Mouse (Mus musculus): Measurements from ENCODE around the gene Phf7. TPM values are rescaled to one million over a fixed set of nuclear protein-coding genes. Genes with fewer than 3 reads are reported as not detected.

Phf7 gene
- total and polyA plus RNA-seq, 2 experiments from 2014 or later: 8.6 to 12.2 TPM

DNA sequence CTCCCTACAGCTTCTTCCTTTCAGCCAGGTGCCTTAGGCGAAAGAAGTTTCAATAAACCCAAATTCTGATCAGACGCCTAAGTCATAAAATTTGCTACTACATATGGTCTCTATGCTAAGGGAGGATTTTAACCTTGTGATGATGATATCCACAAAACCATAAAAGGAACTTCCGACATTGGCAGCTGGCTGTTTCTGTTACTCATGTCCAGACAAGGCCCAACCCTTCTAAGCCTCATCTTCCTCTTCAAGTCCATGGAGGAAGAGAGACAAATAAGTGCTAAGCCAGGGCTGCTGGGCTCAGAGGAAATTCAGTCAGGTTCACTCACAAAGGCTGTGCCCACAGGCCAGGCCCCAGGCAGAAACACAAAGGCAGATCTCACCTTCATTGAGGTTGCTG lies 61.8 kb downstream of the Phf7 start:
- WGBS: 96% methylated on average over 3 of the region's 3 CpGs
- Histone ChIP-seq H3K9me3 (ENCODE audit: low read length) (no peaks in the 10 kb centered on the region), H3K4me1 (ENCODE audit: insufficient read depth) (no peaks in the 10 kb centered on the region), H3K4me2 (ENCODE audit: low read depth) (no peak overlapping the region), H3K27me3 (ENCODE audit: insufficient read depth, low read length) (no peaks in the 10 kb centered on the region), H3K27ac (ENCODE audit: low read depth, low read length) (0 out of 2 replicates have a peak overlapping the region, but pooled peaks have one; percentile 15), H3K36me3 (ENCODE audit: insufficient read depth) (peaks cover 90% of the 10 kb centered on the region), H3K4me3 (ENCODE audit: low read depth, low read length) (no peak overlapping the region), H3K9ac (no peak overlapping the region)
- DNase-seq: no peak
- ATAC-seq: no peak
- TF ChIP-seq CTCF (IDR thresholded peaks at IDR 0.05; ENCODE audit: low read depth): no peak

- Histone ChIP-seq H3K27ac (ENCODE audit: low read depth, low read length) (no peak overlapping the region), H3K4me1 (ENCODE audit: insufficient read depth) (no peaks in the 10 kb centered on the region), H3K27me3 (ENCODE audit: insufficient read depth, low read length) (no peaks in the 10 kb centered on the region), H3K4me2 (ENCODE audit: low read depth) (no peak overlapping the region), H3K36me3 (ENCODE audit: insufficient read depth) (peaks cover 96% of the 10 kb centered on the region), H3K9me3 (ENCODE audit: low read length) (no peaks in the 10 kb centered on the region), H3K9ac (no peak overlapping the region), H3K4me3 (ENCODE audit: low read depth, low read length) (no peak overlapping the region)
- ATAC-seq (peak; percentile 70), DNase-seq (no peak)
- TF ChIP-seq CTCF (IDR thresholded peaks at IDR 0.05; ENCODE audit: low read depth): no peak
- WGBS: 49% methylated on average over 6 of the region's 6 CpGs
These were observed 62.3 kb downstream of the Phf7 start for GRCm38 (mm10) chr14:31188771-31189181.

Other genes with a start within 250 kb of the Phf7 start
- 44.5 and 54.8 TPM in 2 replicates for gene Glt8d1, start 249.9 kb downstream of the Phf7 start, total RNA-seq (2014; rRNA removed)
- 38.7 and 39.8 TPM in 2 replicates for gene Glt8d1, start 249.9 kb downstream of the Phf7 start, polyA plus RNA-seq (2015; fragmentation: Nextera tagmentation; extraction: Ambion mirVana)
- 217 and 226 TPM in 2 replicates for gene Spcs1, start 249.6 kb downstream of the Phf7 start, total RNA-seq (2014; rRNA removed)
- gene Spcs1, start 249.6 kb downstream of the Phf7 start, polyA plus RNA-seq (2015; fragmentation: Nextera tagmentation; extraction: Ambion mirVana): 425 and 543 TPM in 2 replicates
- gene Pbrm1, start 232.2 kb downstream of the Phf7 start, total RNA-seq (2014; rRNA removed): 70.6 and 90.9 TPM in 2 replicates
- 48.7 and 83.8 TPM in 2 replicates for gene Pbrm1, start 232.2 kb downstream of the Phf7 start, polyA plus RNA-seq (2015; fragmentation: Nextera tagmentation; extraction: Ambion mirVana)
- 57.3 and 69.6 TPM in 2 replicates for gene Gnl3, start 232.2 kb downstream of the Phf7 start, total RNA-seq (2014; rRNA removed)
- 64.7 and 84.6 TPM in 2 replicates for gene Gnl3, start 232.2 kb downstream of the Phf7 start, polyA plus RNA-seq (2015; fragmentation: Nextera tagmentation; extraction: Ambion mirVana)
- 9.9 and 16.6 TPM in 2 replicates for gene Smim4, start 122.4 kb downstream of the Phf7 start, total RNA-seq (2014; rRNA removed)
- gene Smim4, start 122.4 kb downstream of the Phf7 start, polyA plus RNA-seq (2015; fragmentation: Nextera tagmentation; extraction: Ambion mirVana): 49.1 and 82.7 TPM in 2 replicates
- 65.8 and 80.3 TPM in 2 replicates for gene Nt5dc2, start 120.3 kb downstream of the Phf7 start, total RNA-seq (2014; rRNA removed)
- 104 and 107 TPM in 2 replicates for gene Nt5dc2, start 120.3 kb downstream of the Phf7 start, polyA plus RNA-seq (2015; fragmentation: Nextera tagmentation; extraction: Ambion mirVana)
- gene Stab1, start 82.7 kb downstream of the Phf7 start, total RNA-seq (2014; rRNA removed): 21.9 and 23.3 TPM in 2 replicates
- gene Stab1, start 82.7 kb downstream of the Phf7 start, polyA plus RNA-seq (2015; fragmentation: Nextera tagmentation; extraction: Ambion mirVana): 7.7 and 11.4 TPM in 2 replicates
- 1.2 and 2.4 TPM in 2 replicates for gene Tnnc1, start 43.0 kb downstream of the Phf7 start, total RNA-seq (2014; rRNA removed)
- gene Tnnc1, start 43.0 kb downstream of the Phf7 start, polyA plus RNA-seq (2015; fragmentation: Nextera tagmentation; extraction: Ambion mirVana): 2.4 and 3.0 TPM in 2 replicates
- 211 and 300 TPM in 2 replicates for gene Nisch, start 34.4 kb downstream of the Phf7 start, total RNA-seq (2014; rRNA removed)
- gene Nisch, start 34.4 kb downstream of the Phf7 start, polyA plus RNA-seq (2015; fragmentation: Nextera tagmentation; extraction: Ambion mirVana): 148 and 199 TPM in 2 replicates
- gene Sema3g, start 33.5 kb downstream of the Phf7 start, total RNA-seq (2014; rRNA removed): 2.2 and 3.7 TPM in 2 replicates
- gene Sema3g, start 33.5 kb downstream of the Phf7 start, polyA plus RNA-seq (2015; fragmentation: Nextera tagmentation; extraction: Ambion mirVana): 0.23 and 0.31 TPM in 2 replicates
- 136 and 139 TPM in 2 replicates for gene Bap1, start 133 bp upstream of the Phf7 start, total RNA-seq (2014; rRNA removed)
- 104 and 115 TPM in 2 replicates for gene Bap1, start 133 bp upstream of the Phf7 start, polyA plus RNA-seq (2015; fragmentation: Nextera tagmentation; extraction: Ambion mirVana)
- gene Dnah1, start 72.6 kb upstream of the Phf7 start, total RNA-seq (2014; rRNA removed): 4.6 and 7.2 TPM in 2 replicates
- 1.7 and 2.3 TPM in 2 replicates for gene Dnah1, start 72.6 kb upstream of the Phf7 start, polyA plus RNA-seq (2015; fragmentation: Nextera tagmentation; extraction: Ambion mirVana)
- gene Capn7, start 85.3 kb upstream of the Phf7 start, total RNA-seq (2014; rRNA removed): 71.3 and 73.3 TPM in 2 replicates
- 43.3 and 51.4 TPM in 2 replicates for gene Capn7, start 85.3 kb upstream of the Phf7 start, polyA plus RNA-seq (2015; fragmentation: Nextera tagmentation; extraction: Ambion mirVana)
- 58.2 and 67.9 TPM in 2 replicates for gene Sh3bp5, start 184.8 kb upstream of the Phf7 start, total RNA-seq (2014; rRNA removed)
- gene Sh3bp5, start 184.8 kb upstream of the Phf7 start, polyA plus RNA-seq (2015; fragmentation: Nextera tagmentation; extraction: Ambion mirVana): 132 and 165 TPM in 2 replicates
- gene Eaf1, start 243.1 kb upstream of the Phf7 start, total RNA-seq (2014; rRNA removed): 10.1 and 11.8 TPM in 2 replicates
- gene Eaf1, start 243.1 kb upstream of the Phf7 start, polyA plus RNA-seq (2015; fragmentation: Nextera tagmentation; extraction: Ambion mirVana): 3.5 and 5.5 TPM in 2 replicates
- 35.7 and 43.4 TPM in 2 replicates for gene Mettl6, start 243.7 kb upstream of the Phf7 start, total RNA-seq (2014; rRNA removed)
- 33.5 and 40.0 TPM in 2 replicates for gene Mettl6, start 243.7 kb upstream of the Phf7 start, polyA plus RNA-seq (2015; fragmentation: Nextera tagmentation; extraction: Ambion mirVana)